Mouse (Mus musculus): ENCODE results near the gene Mansc4.

DNA sequence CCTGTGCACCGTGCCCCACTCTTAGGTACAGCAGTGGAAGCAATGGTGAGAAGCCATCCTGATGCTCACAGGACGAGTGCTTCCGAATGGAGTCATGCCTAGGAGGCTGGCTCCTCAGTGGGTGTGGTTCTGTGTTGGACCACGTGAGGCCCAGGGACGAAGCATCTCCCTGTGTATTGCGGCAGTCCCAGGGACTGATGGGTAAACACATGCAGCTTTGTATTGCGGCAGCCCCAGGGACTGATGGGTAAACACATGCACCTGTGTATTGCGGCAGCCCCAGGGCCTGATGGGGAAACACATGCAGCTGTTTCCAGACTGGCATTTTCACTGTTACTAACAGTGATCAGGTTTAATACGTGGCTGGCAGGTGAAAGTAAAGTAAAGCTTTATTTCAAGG, 25.2 kb downstream of the Mansc4 start:
- TF ChIP-seq CTCF (IDR thresholded peaks at IDR 0.05; ENCODE audit: borderline replicate concordance, insufficient read depth, low read depth, low read length) (no peak), POLR2A (IDR thresholded peaks at IDR 0.05; ENCODE audit: borderline replicate concordance, insufficient read depth, low read length) (no peak)
